Mouse (Mus musculus) lung, postnatal 0 days (tissue): ENCODE measurements around the gene Sat2.

Source experiments
- CTCF ChIP-seq: IDR thresholded peaks from 2 replicates; pipeline ENCODE4 v1.5.1; 2016; ENCODE audit warnings: antibody characterized with exemption, mild to moderate bottlenecking
- EP300 ChIP-seq: IDR thresholded peaks from 2 replicates; pipeline ENCODE4 v1.6.1; 2016; ENCODE audit warnings: antibody characterized with exemption, mild to moderate bottlenecking, control low read depth

- TF ChIP-seq EP300 (no peak), CTCF (no peak)
Observed at GRCm38 (mm10) chr11:69635471-69635870, 13.6 kb downstream of the Sat2 start.
